Mouse (Mus musculus): ENCODE data around the gene Pogz. TPM values are rescaled to one million over a fixed set of nuclear protein-coding genes. Genes with fewer than 3 reads are reported as not detected.

Pogz gene
- polyA plus RNA-seq (2014; fragmentation: Nextera tagmentation; extraction: Ambion mirVana): 12.8 and 14.5 TPM in 2 replicates

- Histone ChIP-seq H3K4me2 (ENCODE audit: low read length) (peak within 1 kb of the TSS; percentile 74), H3K36me3 (ENCODE audit: control insufficient read depth, insufficient read depth, low read length) (no peaks in the 10 kb centered on the region), H3K9me3 (ENCODE audit: control insufficient read depth, low read length) (no peaks in the 10 kb centered on the region), H3K9ac (ENCODE audit: low read length) (peak within 1 kb of the TSS; percentile 92), H3K27me3 (ENCODE audit: control insufficient read depth, insufficient read depth, low read length) (no peaks in the 10 kb centered on the region), H3K4me1 (ENCODE audit: control insufficient read depth in 2 of 2, insufficient read depth in 2 of 2, low read length in 2 of 2) (peaks cover 4 to 16% of the 10 kb centered on the region in 2 experiments), H3K27ac (replicated peaks in 1 of 2; ENCODE audit: control insufficient read depth in 1 of 2, insufficient read depth in 1 of 2, low read depth in 2 of 2, low read length in 2 of 2) (peak within 1 kb of the TSS; percentile 95 to 99), H3K4me3 (ENCODE audit: control insufficient read depth in 1 of 2, insufficient read depth in 1 of 2, low read depth in 1 of 2, low read length in 2 of 2) (peak within 1 kb of the TSS; percentile 59 to 74)
- WGBS: 1% methylated on average over 46 of the region's 57 CpGs
- peak; percentile 95 for ATAC-seq (ENCODE audit: insufficient number of reproducible peaks, insufficient read depth, low FRiP score, low read depth)
These were observed at the start of gene Pogz for GRCm38 (mm10) chr3:94837183-94837890. Pogz (plus strand) TSS chr3:94837567.

- H3K36me3 ChIP-seq (ENCODE audit: control insufficient read depth, insufficient read depth, low read length): no peaks in the 10 kb centered on the region
- WGBS: 92% methylated on average over 1 of the region's 1 CpGs
- ATAC-seq (ENCODE audit: insufficient number of reproducible peaks, insufficient read depth, low FRiP score, low read depth): no peak
These were observed 48.3 kb upstream of the Pogz start for GRCm38 (mm10) chr3:94789071-94789470.

GRCm38 (mm10) chr3:94789516-94789915, 47.9 kb upstream of the Pogz start:
- no peak for ATAC-seq (ENCODE audit: insufficient number of reproducible peaks, insufficient read depth, low FRiP score, low read depth)
- no peaks in the 10 kb centered on the region for H3K36me3 ChIP-seq (ENCODE audit: control insufficient read depth, insufficient read depth, low read length)
- H3K9me3 ChIP-seq (ENCODE audit: control insufficient read depth, low read length): no peaks in the 10 kb centered on the region
- H3K27ac ChIP-seq (replicated peaks in 1 of 2; ENCODE audit: control insufficient read depth in 1 of 2, insufficient read depth in 1 of 2, low read depth in 2 of 2, low read length in 2 of 2): no peak overlapping the region
- no peak overlapping the region for H3K4me2 ChIP-seq (ENCODE audit: low read length)
- 0 out of 2 replicates have a peak, but pooled peaks cover 5% of the 10 kb centered on the region for H3K27me3 ChIP-seq (ENCODE audit: control insufficient read depth, insufficient read depth, low read length)
- WGBS: 70% methylated on average over 2 of the region's 2 CpGs
- H3K4me1 ChIP-seq (ENCODE audit: control insufficient read depth in 2 of 2, insufficient read depth in 2 of 2, low read length in 2 of 2): peaks cover 3 to 7% of the 10 kb centered on the region in 2 experiments; a peak in 1 of 4 replicates
- H3K9ac ChIP-seq (ENCODE audit: low read length): no peak overlapping the region
- H3K4me3 ChIP-seq (ENCODE audit: control insufficient read depth in 1 of 2, insufficient read depth in 1 of 2, low read depth in 1 of 2, low read length in 2 of 2): no peak overlapping the region

More at GRCm38 (mm10) chr3:94789071-94789470, 48.3 kb upstream of the Pogz start:
- H3K4me3 ChIP-seq (ENCODE audit: control insufficient read depth in 1 of 2, insufficient read depth in 1 of 2, low read depth in 1 of 2, low read length in 2 of 2): no peak overlapping the region
- H3K9ac ChIP-seq (ENCODE audit: low read length): no peak overlapping the region
- H3K27ac ChIP-seq (replicated peaks in 1 of 2; ENCODE audit: control insufficient read depth in 1 of 2, insufficient read depth in 1 of 2, low read depth in 2 of 2, low read length in 2 of 2): no peak overlapping the region
- peaks cover 3 to 10% of the 10 kb centered on the region in 2 experiments; a peak in 1 of 4 replicates for H3K4me1 ChIP-seq (ENCODE audit: control insufficient read depth in 2 of 2, insufficient read depth in 2 of 2, low read length in 2 of 2)
- H3K9me3 ChIP-seq (ENCODE audit: control insufficient read depth, low read length): no peaks in the 10 kb centered on the region
- no peak overlapping the region for H3K4me2 ChIP-seq (ENCODE audit: low read length)
- H3K27me3 ChIP-seq (ENCODE audit: control insufficient read depth, insufficient read depth, low read length): 0 out of 2 replicates have a peak, but pooled peaks cover 5% of the 10 kb centered on the region

- Histone ChIP-seq H3K4me3 (ENCODE audit: control insufficient read depth in 1 of 2, insufficient read depth in 1 of 2, low read depth in 1 of 2, low read length in 2 of 2) (no peak overlapping the region), H3K27me3 (ENCODE audit: control insufficient read depth, insufficient read depth, low read length) (no peaks in the 10 kb centered on the region), H3K4me2 (ENCODE audit: low read length) (no peak overlapping the region), H3K4me1 (ENCODE audit: control insufficient read depth in 2 of 2, insufficient read depth in 2 of 2, low read length in 2 of 2) (peaks cover 0 to 3% of the 10 kb centered on the region in 2 experiments; a peak in 1 of 4 replicates), H3K36me3 (ENCODE audit: control insufficient read depth, insufficient read depth, low read length) (no peaks in the 10 kb centered on the region), H3K9ac (ENCODE audit: low read length) (no peak overlapping the region), H3K27ac (replicated peaks in 1 of 2; ENCODE audit: control insufficient read depth in 1 of 2, insufficient read depth in 1 of 2, low read depth in 2 of 2, low read length in 2 of 2) (no peak overlapping the region), H3K9me3 (ENCODE audit: control insufficient read depth, low read length) (no peaks in the 10 kb centered on the region)
- WGBS: 80% methylated on average over 2 of the region's 2 CpGs
- no peak for ATAC-seq (ENCODE audit: insufficient number of reproducible peaks, insufficient read depth, low FRiP score, low read depth)
These were observed 45.1 kb upstream of the Pogz start for GRCm38 (mm10) chr3:94792258-94792657.

- 34% methylated on average over 2 of the region's 2 CpGs for WGBS
- ATAC-seq (ENCODE audit: insufficient number of reproducible peaks, insufficient read depth, low FRiP score, low read depth): no peak
- Histone ChIP-seq H3K4me2 (ENCODE audit: low read length) (no peak overlapping the region), H3K27me3 (ENCODE audit: control insufficient read depth, insufficient read depth, low read length) (no peaks in the 10 kb centered on the region), H3K4me3 (ENCODE audit: control insufficient read depth in 1 of 2, insufficient read depth in 1 of 2, low read depth in 1 of 2, low read length in 2 of 2) (no peak overlapping the region), H3K9ac (ENCODE audit: low read length) (no peak overlapping the region), H3K27ac (replicated peaks in 1 of 2; ENCODE audit: control insufficient read depth in 1 of 2, insufficient read depth in 1 of 2, low read depth in 2 of 2, low read length in 2 of 2) (no peak overlapping the region), H3K36me3 (ENCODE audit: control insufficient read depth, insufficient read depth, low read length) (no peaks in the 10 kb centered on the region), H3K9me3 (ENCODE audit: control insufficient read depth, low read length) (no peaks in the 10 kb centered on the region), H3K4me1 (ENCODE audit: control insufficient read depth in 2 of 2, insufficient read depth in 2 of 2, low read length in 2 of 2) (peaks cover 0 to 3% of the 10 kb centered on the region in 2 experiments; a peak in 1 of 4 replicates)
These were observed 43.7 kb upstream of the Pogz start for GRCm38 (mm10) chr3:94793672-94794071.

GRCm38 (mm10) chr3:94794359-94794758, 43.0 kb upstream of the Pogz start:
- Histone ChIP-seq H3K4me2 (ENCODE audit: low read length) (no peak overlapping the region), H3K27ac (replicated peaks in 1 of 2; ENCODE audit: control insufficient read depth in 1 of 2, insufficient read depth in 1 of 2, low read depth in 2 of 2, low read length in 2 of 2) (no peak overlapping the region), H3K27me3 (ENCODE audit: control insufficient read depth, insufficient read depth, low read length) (no peaks in the 10 kb centered on the region), H3K36me3 (ENCODE audit: control insufficient read depth, insufficient read depth, low read length) (no peaks in the 10 kb centered on the region), H3K9me3 (ENCODE audit: control insufficient read depth, low read length) (no peaks in the 10 kb centered on the region), H3K4me1 (ENCODE audit: control insufficient read depth in 2 of 2, insufficient read depth in 2 of 2, low read length in 2 of 2) (peaks cover 0 to 3% of the 10 kb centered on the region in 2 experiments; a peak in 1 of 4 replicates), H3K4me3 (ENCODE audit: control insufficient read depth in 1 of 2, insufficient read depth in 1 of 2, low read depth in 1 of 2, low read length in 2 of 2) (no peak overlapping the region), H3K9ac (ENCODE audit: low read length) (no peak overlapping the region)
- ATAC-seq (ENCODE audit: insufficient number of reproducible peaks, insufficient read depth, low FRiP score, low read depth): no peak
- 68% methylated on average over 2 of the region's 2 CpGs for WGBS

- Histone ChIP-seq H3K36me3 (ENCODE audit: control insufficient read depth, insufficient read depth, low read length) (no peaks in the 10 kb centered on the region), H3K9ac (ENCODE audit: low read length) (no peak overlapping the region), H3K27me3 (ENCODE audit: control insufficient read depth, insufficient read depth, low read length) (no peaks in the 10 kb centered on the region), H3K4me3 (ENCODE audit: control insufficient read depth in 1 of 2, insufficient read depth in 1 of 2, low read depth in 1 of 2, low read length in 2 of 2) (no peak overlapping the region), H3K4me2 (ENCODE audit: low read length) (no peak overlapping the region), H3K4me1 (ENCODE audit: control insufficient read depth in 2 of 2, insufficient read depth in 2 of 2, low read length in 2 of 2) (peaks cover 0 to 5% of the 10 kb centered on the region in 2 experiments; a peak in 2 of 4 replicates), H3K9me3 (ENCODE audit: control insufficient read depth, low read length) (no peaks in the 10 kb centered on the region), H3K27ac (replicated peaks in 1 of 2; ENCODE audit: control insufficient read depth in 1 of 2, insufficient read depth in 1 of 2, low read depth in 2 of 2, low read length in 2 of 2) (no peak overlapping the region)
- no peak for ATAC-seq (ENCODE audit: insufficient number of reproducible peaks, insufficient read depth, low FRiP score, low read depth)
- 50% methylated on average over 7 of the region's 7 CpGs for WGBS
These were observed 41.7 kb upstream of the Pogz start for GRCm38 (mm10) chr3:94795596-94796140.

Data from heart, embryonic 14.5 days (tissue).